Mouse (Mus musculus): ENCODE results near the gene Acsl1. TPM values are rescaled to one million over a fixed set of nuclear protein-coding genes. Genes with fewer than 3 reads are reported as not detected.

Acsl1 gene
- polyA plus RNA-seq, 1 experiment from 2014 or later: 6.7 TPM

GRCm38 (mm10) chr8:46470091-46470791 lies 596 bp upstream of the Acsl1 start:
- no peaks in the 10 kb centered on the region for H3K36me3 ChIP-seq (ENCODE audit: control insufficient read depth, insufficient read depth, low read length)
- DNase-seq (ENCODE audit: low spot score) (no peak), ATAC-seq (replicated peaks; ENCODE audit: low FRiP score) (no peak; the same call in none of the 2 replicates)
- no peak overlapping the region for H3K27ac ChIP-seq (ENCODE audit: low read depth, low read length)
- H3K4me3 ChIP-seq (ENCODE audit: low read depth, low read length): peak overlapping the region; percentile 78
- no peak overlapping the region for H3K9ac ChIP-seq (ENCODE audit: low read length)
- no peaks in the 10 kb centered on the region; the same call in 1 of the 2 replicates for H3K27me3 ChIP-seq (ENCODE audit: control insufficient read depth, insufficient read depth, low read length)
- H3K4me1 ChIP-seq (replicated peaks; ENCODE audit: control insufficient read depth, insufficient read depth, low read length): no peaks in the 10 kb centered on the region; the same call in 1 of the 2 replicates
- WGBS: 41% methylated on average over 15 of the region's 15 CpGs
- H3K9me3 ChIP-seq (ENCODE audit: control insufficient read depth, low read length): no peaks in the 10 kb centered on the region
- peak overlapping the region; percentile 86; the same call in 1 of the 2 replicates for H3K4me2 ChIP-seq (ENCODE audit: low read depth, low read length, severe bottlenecking)

GRCm38 (mm10) chr8:46471926-46472485 lies 1.2 kb downstream of the Acsl1 start:
- H3K27ac ChIP-seq (ENCODE audit: low read depth, low read length): no peak overlapping the region
- no peaks in the 10 kb centered on the region for H3K36me3 ChIP-seq (ENCODE audit: control insufficient read depth, insufficient read depth, low read length)
- no peaks in the 10 kb centered on the region; the same call in 1 of the 2 replicates for H3K27me3 ChIP-seq (ENCODE audit: control insufficient read depth, insufficient read depth, low read length)
- H3K9me3 ChIP-seq (ENCODE audit: control insufficient read depth, low read length): no peaks in the 10 kb centered on the region
- H3K4me3 ChIP-seq (ENCODE audit: low read depth, low read length): peak overlapping the region; percentile 78
- ATAC-seq (replicated peaks; ENCODE audit: low FRiP score) (no peak), DNase-seq (ENCODE audit: low spot score) (no peak)
- peak overlapping the region; percentile 86 for H3K4me2 ChIP-seq (ENCODE audit: low read depth, low read length, severe bottlenecking)
- no peaks in the 10 kb centered on the region; the same call in 1 of the 2 replicates for H3K4me1 ChIP-seq (replicated peaks; ENCODE audit: control insufficient read depth, insufficient read depth, low read length)
- WGBS: 48% methylated on average over 9 of the region's 9 CpGs
- H3K9ac ChIP-seq (ENCODE audit: low read length): peak overlapping the region; percentile 67

- H3K9ac ChIP-seq (ENCODE audit: low read length): no peak overlapping the region
- 92% methylated on average over 3 of the region's 3 CpGs for WGBS
- H3K4me1 ChIP-seq (replicated peaks; ENCODE audit: control insufficient read depth, insufficient read depth, low read length): no peaks in the 10 kb centered on the region; the same call in 1 of the 2 replicates
- ATAC-seq (replicated peaks; ENCODE audit: low FRiP score): no peak
- no peak overlapping the region for H3K4me2 ChIP-seq (ENCODE audit: low read depth, low read length, severe bottlenecking)
- H3K9me3 ChIP-seq (ENCODE audit: control insufficient read depth, low read length): no peaks in the 10 kb centered on the region
- H3K4me3 ChIP-seq (ENCODE audit: low read depth, low read length): no peak overlapping the region
- H3K36me3 ChIP-seq (ENCODE audit: control insufficient read depth, insufficient read depth, low read length): no peaks in the 10 kb centered on the region
- no peaks in the 10 kb centered on the region; the same call in 1 of the 2 replicates for H3K27me3 ChIP-seq (ENCODE audit: control insufficient read depth, insufficient read depth, low read length)
- H3K27ac ChIP-seq (ENCODE audit: low read depth, low read length): no peak overlapping the region
- DNase-seq (ENCODE audit: low spot score): no peak
Observed at GRCm38 (mm10) chr8:46474120-46474519, 3.3 kb downstream of the Acsl1 start.

- Histone ChIP-seq H3K4me2 (ENCODE audit: low read depth, low read length, severe bottlenecking) (no peak overlapping the region), H3K36me3 (ENCODE audit: control insufficient read depth, insufficient read depth, low read length) (no peaks in the 10 kb centered on the region), H3K9me3 (ENCODE audit: control insufficient read depth, low read length) (no peaks in the 10 kb centered on the region), H3K4me3 (ENCODE audit: low read depth, low read length) (no peak overlapping the region), H3K27ac (ENCODE audit: low read depth, low read length) (no peak overlapping the region), H3K4me1 (replicated peaks; ENCODE audit: control insufficient read depth, insufficient read depth, low read length) (no peaks in the 10 kb centered on the region; the same call in 1 of the 2 replicates), H3K27me3 (ENCODE audit: control insufficient read depth, insufficient read depth, low read length) (no peaks in the 10 kb centered on the region; the same call in 1 of the 2 replicates), H3K9ac (ENCODE audit: low read length) (no peak overlapping the region)
- WGBS: 88% methylated on average over 6 of the region's 6 CpGs
- DNase-seq (ENCODE audit: low spot score) (no peak), ATAC-seq (replicated peaks; ENCODE audit: low FRiP score) (no peak)
Observed at GRCm38 (mm10) chr8:46474634-46475033, 3.8 kb downstream of the Acsl1 start.

DNA sequence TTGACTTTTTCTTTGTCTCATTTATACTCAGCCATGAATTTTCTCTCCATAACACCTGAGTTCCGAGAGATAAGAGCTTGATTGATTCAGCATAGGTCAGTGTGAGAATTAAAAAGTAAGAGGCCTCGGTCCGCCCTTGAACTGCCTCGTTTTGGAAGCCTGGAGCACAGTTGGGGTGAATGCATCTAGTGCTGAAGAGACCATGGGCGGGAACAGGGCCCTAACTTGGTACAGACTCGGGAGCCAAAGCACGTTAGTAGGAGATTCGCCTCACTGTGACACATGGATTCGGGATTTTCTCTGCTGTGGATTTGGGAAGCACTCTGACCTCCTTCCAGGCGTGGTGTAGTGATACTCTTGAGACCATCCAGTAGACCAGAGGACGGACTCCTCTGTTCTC lies 4.6 kb downstream of the Acsl1 start:
- no peak overlapping the region for H3K4me3 ChIP-seq (ENCODE audit: low read depth, low read length)
- H3K36me3 ChIP-seq (ENCODE audit: control insufficient read depth, insufficient read depth, low read length): no peaks in the 10 kb centered on the region
- no peaks in the 10 kb centered on the region; the same call in 1 of the 2 replicates for H3K27me3 ChIP-seq (ENCODE audit: control insufficient read depth, insufficient read depth, low read length)
- no peak for ATAC-seq (replicated peaks; ENCODE audit: low FRiP score)
- no peak overlapping the region for H3K4me2 ChIP-seq (ENCODE audit: low read depth, low read length, severe bottlenecking)
- WGBS: 86% methylated on average over 11 of the region's 11 CpGs
- H3K4me1 ChIP-seq (replicated peaks; ENCODE audit: control insufficient read depth, insufficient read depth, low read length): no peaks in the 10 kb centered on the region; the same call in 1 of the 2 replicates
- H3K9ac ChIP-seq (ENCODE audit: low read length): no peak overlapping the region
- H3K27ac ChIP-seq (ENCODE audit: low read depth, low read length): no peak overlapping the region
- no peak for DNase-seq (ENCODE audit: low spot score)
- no peaks in the 10 kb centered on the region for H3K9me3 ChIP-seq (ENCODE audit: control insufficient read depth, low read length)

DNA sequence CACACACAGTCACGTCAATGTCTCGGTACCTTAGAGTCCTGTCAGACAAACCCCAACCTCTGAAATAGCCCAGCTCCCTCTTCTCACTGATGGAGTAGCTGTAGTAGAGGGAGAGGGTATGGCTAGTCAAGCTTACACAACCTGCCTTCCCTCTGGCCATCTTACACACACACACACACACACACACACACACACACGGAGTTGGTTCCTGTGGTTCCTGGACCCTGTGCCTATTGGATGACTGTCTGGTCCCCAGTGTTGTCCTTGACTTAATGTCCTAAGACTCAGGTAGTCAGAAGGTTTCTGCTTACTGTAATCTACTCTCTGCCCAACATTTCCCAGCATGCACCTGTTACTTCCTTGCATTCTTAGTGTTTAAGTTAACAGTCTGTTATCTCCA lies 5.1 kb downstream of the Acsl1 start:
- WGBS: 85% methylated on average over 3 of the region's 3 CpGs
- H3K27ac ChIP-seq (ENCODE audit: low read depth, low read length): no peak overlapping the region
- H3K36me3 ChIP-seq (ENCODE audit: control insufficient read depth, insufficient read depth, low read length): no peaks in the 10 kb centered on the region
- H3K4me2 ChIP-seq (ENCODE audit: low read depth, low read length, severe bottlenecking): no peak overlapping the region
- H3K4me1 ChIP-seq (replicated peaks; ENCODE audit: control insufficient read depth, insufficient read depth, low read length): no peaks in the 10 kb centered on the region; the same call in 1 of the 2 replicates
- DNase-seq (ENCODE audit: low spot score) (no peak), ATAC-seq (replicated peaks; ENCODE audit: low FRiP score) (no peak)
- no peak overlapping the region for H3K9ac ChIP-seq (ENCODE audit: low read length)
- no peaks in the 10 kb centered on the region; the same call in 1 of the 2 replicates for H3K27me3 ChIP-seq (ENCODE audit: control insufficient read depth, insufficient read depth, low read length)
- H3K9me3 ChIP-seq (ENCODE audit: control insufficient read depth, low read length): no peaks in the 10 kb centered on the region
- H3K4me3 ChIP-seq (ENCODE audit: low read depth, low read length): no peak overlapping the region

- ATAC-seq (replicated peaks; ENCODE audit: low FRiP score): no peak
- DNase-seq (ENCODE audit: low spot score): no peak
Observed at GRCm38 (mm10) chr8:46477747-46478458, 7.1 kb downstream of the Acsl1 start.

DNA sequence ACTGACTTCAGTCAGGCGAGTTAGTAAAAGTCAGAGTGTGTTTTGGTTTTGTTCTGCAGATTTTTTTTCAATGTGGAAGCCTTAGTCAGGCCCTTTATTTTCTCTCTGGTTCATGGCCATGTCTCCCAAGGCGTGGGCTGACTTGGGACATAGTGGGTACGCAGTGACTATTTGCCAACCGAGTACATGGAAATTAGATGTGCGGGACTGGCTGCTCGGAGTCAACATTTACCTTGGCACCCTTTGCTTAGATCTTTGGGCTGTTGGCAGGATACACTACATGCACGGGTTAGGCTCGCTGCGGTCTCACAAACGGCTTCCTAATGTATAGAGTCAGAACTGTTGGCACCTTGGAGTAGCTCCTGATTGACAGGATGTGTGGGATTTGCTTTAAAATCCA lies 7.9 kb downstream of the Acsl1 start:
- ATAC-seq (replicated peaks; ENCODE audit: low FRiP score) (no peak), DNase-seq (ENCODE audit: low spot score) (no peak)
- WGBS: 94% methylated on average over 10 of the region's 10 CpGs
- H3K9ac ChIP-seq (ENCODE audit: low read length): no peak overlapping the region
- no peaks in the 10 kb centered on the region for H3K36me3 ChIP-seq (ENCODE audit: control insufficient read depth, insufficient read depth, low read length)
- H3K4me2 ChIP-seq (ENCODE audit: low read depth, low read length, severe bottlenecking): no peak overlapping the region
- H3K27me3 ChIP-seq (ENCODE audit: control insufficient read depth, insufficient read depth, low read length): no peaks in the 10 kb centered on the region
- H3K4me1 ChIP-seq (replicated peaks; ENCODE audit: control insufficient read depth, insufficient read depth, low read length): no peaks in the 10 kb centered on the region
- H3K9me3 ChIP-seq (ENCODE audit: control insufficient read depth, low read length): no peaks in the 10 kb centered on the region
- no peak overlapping the region for H3K27ac ChIP-seq (ENCODE audit: low read depth, low read length)
- H3K4me3 ChIP-seq (ENCODE audit: low read depth, low read length): no peak overlapping the region

More at GRCm38 (mm10) chr8:46477747-46478458, 7.1 kb downstream of the Acsl1 start:
- WGBS: 89% methylated on average over 9 of the region's 9 CpGs
- H3K4me2 ChIP-seq (ENCODE audit: low read depth, low read length, severe bottlenecking): no peak overlapping the region
- H3K27me3 ChIP-seq (ENCODE audit: control insufficient read depth, insufficient read depth, low read length): no peaks in the 10 kb centered on the region; the same call in 1 of the 2 replicates
- no peaks in the 10 kb centered on the region for H3K36me3 ChIP-seq (ENCODE audit: control insufficient read depth, insufficient read depth, low read length)
- no peak overlapping the region for H3K27ac ChIP-seq (ENCODE audit: low read depth, low read length)
- H3K4me1 ChIP-seq (replicated peaks; ENCODE audit: control insufficient read depth, insufficient read depth, low read length): no peaks in the 10 kb centered on the region
- no peak overlapping the region for H3K9ac ChIP-seq (ENCODE audit: low read length)
- no peaks in the 10 kb centered on the region for H3K9me3 ChIP-seq (ENCODE audit: control insufficient read depth, low read length)
- H3K4me3 ChIP-seq (ENCODE audit: low read depth, low read length): no peak overlapping the region

Data from forebrain, embryonic 11.5 days (tissue).